In the genomic region with DNA sequence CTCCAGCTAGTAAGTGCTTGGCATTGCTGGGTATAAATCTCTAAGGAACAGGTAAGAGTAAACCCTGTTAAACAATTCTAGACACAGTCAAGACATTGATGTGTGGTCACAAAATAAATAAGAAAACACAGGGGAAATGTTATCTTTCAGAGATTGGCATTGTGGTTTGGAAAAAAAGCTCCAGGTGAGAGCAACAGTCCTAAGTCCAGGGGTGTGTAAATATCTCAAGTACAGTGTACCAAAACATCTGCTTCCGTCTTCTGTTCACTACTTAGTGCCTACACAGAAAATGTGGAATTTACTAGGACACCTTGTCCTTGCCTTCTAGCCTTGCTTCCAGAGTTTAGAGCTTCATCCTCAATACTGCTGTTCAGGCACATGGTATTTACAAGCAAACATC, we compare ENCODE assay signal across 47 mouse cellular contexts. TPM values are rescaled to one million over a fixed set of nuclear protein-coding genes. Genes with fewer than 3 reads are reported as not detected.
"Had no signal": no experiment of that assay in that cellular context is flagged by ENCODE, and none has a peak within 500 bp of the region (broad histone marks: within the 10 kb centered on the region; RNA-seq: fewer than 3 reads in every experiment).

No protein-coding gene starts in this region.

- H3K4me2 ChIP-seq: limb, embryonic 12.5 days; limb, embryonic 13.5 days; limb, embryonic 15.5 days; liver, embryonic 11.5 days; liver, embryonic 12.5 days; liver, embryonic 13.5 days; liver, embryonic 15.5 days; lung, embryonic 14.5 days; lung, embryonic 15.5 days; midbrain, embryonic 11.5 days; midbrain, embryonic 12.5 days; midbrain, embryonic 13.5 days; midbrain, embryonic 15.5 days had no signal

- H3K9me3 ChIP-seq: limb, embryonic 10.5 days; limb, embryonic 12.5 days; limb, embryonic 13.5 days; limb, embryonic 15.5 days; liver, embryonic 12.5 days; liver, embryonic 13.5 days; liver, embryonic 15.5 days; lung, embryonic 15.5 days; midbrain, embryonic 10.5 days; midbrain, embryonic 12.5 days; midbrain, embryonic 13.5 days; midbrain, embryonic 15.5 days had no signal

- H3K4me1 ChIP-seq: limb, embryonic 12.5 days; limb, embryonic 13.5 days; limb, embryonic 15.5 days; liver, embryonic 12.5 days; liver, embryonic 13.5 days; liver, embryonic 15.5 days; lung, embryonic 15.5 days; megakaryocyte, embryonic 14.5 days; midbrain, embryonic 12.5 days; midbrain, embryonic 13.5 days; midbrain, embryonic 15.5 days had no signal

- H3K27me3 ChIP-seq: limb, embryonic 12.5 days; limb, embryonic 13.5 days; limb, embryonic 15.5 days; liver, embryonic 12.5 days; liver, embryonic 13.5 days; liver, embryonic 15.5 days; lung, embryonic 15.5 days; megakaryocyte, embryonic 14.5 days; midbrain, embryonic 12.5 days; midbrain, embryonic 13.5 days; midbrain, embryonic 15.5 days had no signal

- H3K9ac ChIP-seq: limb, embryonic 12.5 days; limb, embryonic 13.5 days; limb, embryonic 15.5 days; liver, embryonic 12.5 days; liver, embryonic 13.5 days; liver, embryonic 14.5 days; liver, embryonic 15.5 days; liver, postnatal 0 days; lung, embryonic 14.5 days; lung, embryonic 15.5 days; midbrain, embryonic 12.5 days; midbrain, embryonic 13.5 days; midbrain, embryonic 15.5 days had no signal

- H3K27ac ChIP-seq: left cerebral cortex, adult 2 months; limb, embryonic 10.5 days; limb, embryonic 12.5 days; limb, embryonic 13.5 days; limb, embryonic 15.5 days; liver, embryonic 12.5 days; liver, embryonic 13.5 days; liver, embryonic 14.5 days; liver, embryonic 15.5 days; lung, embryonic 15.5 days; macrophage; midbrain, embryonic 10.5 days; midbrain, embryonic 12.5 days; midbrain, embryonic 13.5 days; midbrain, embryonic 15.5 days had no signal

- H3K36me3 ChIP-seq: limb, embryonic 10.5 days; limb, embryonic 12.5 days; limb, embryonic 13.5 days; limb, embryonic 15.5 days; liver, embryonic 12.5 days; liver, embryonic 13.5 days; liver, embryonic 15.5 days; lung, embryonic 15.5 days; midbrain, embryonic 10.5 days; midbrain, embryonic 12.5 days; midbrain, embryonic 13.5 days; midbrain, embryonic 15.5 days had no signal

- ATAC-seq: liver, embryonic 12.5 days; liver, postnatal 0 days; lung, postnatal 0 days; midbrain, embryonic 13.5 days; midbrain, embryonic 15.5 days; midbrain, embryonic 16.5 days had no signal

- H3K4me3 ChIP-seq: left cerebral cortex, adult 2 months; limb, embryonic 10.5 days; limb, embryonic 12.5 days; limb, embryonic 13.5 days; limb, embryonic 15.5 days; liver, embryonic 12.5 days; liver, embryonic 13.5 days; liver, embryonic 15.5 days; lung, embryonic 15.5 days; megakaryocyte, embryonic 14.5 days; midbrain, embryonic 10.5 days; midbrain, embryonic 12.5 days; midbrain, embryonic 13.5 days; midbrain, embryonic 15.5 days; myocyte had no signal

- DNase-seq: left cerebral cortex, postnatal 4 days; liver; liver, embryonic 13.5 days; liver, postnatal 0 days; lung, adult 18-20 months; lung, adult 2 months; lung, embryonic 14.5 days; lung, postnatal 10 days; lung, postnatal 14 days; lung, postnatal 36 days; lung, postnatal 4 days; midbrain, embryonic 14.5 days had no signal

RNA-seq across cellular contexts. Expression of a gene that starts 3.1 kb away (rescaled TPM):
- total RNA-seq: left cerebral cortex, adult 2 months; left cerebral cortex, adult 8-10 months; left cerebral cortex, postnatal 10 days; left cerebral cortex, postnatal 14 days; left cerebral cortex, postnatal 25 days; left cerebral cortex, postnatal 36 days; left cerebral cortex, postnatal 4 days; liver, adult 2 months; megakaryocyte progenitor cell, adult 5-6 weeks; megakaryocyte-erythroid progenitor cell, adult 5-6 weeks; midbrain, postnatal 0 days; monocyte, adult 5-6 weeks had no signal
- polyA plus RNA-seq: limb, embryonic 10.5 days; limb, embryonic 11.5 days; limb, embryonic 12.5 days; limb, embryonic 13.5 days; limb, embryonic 14.5 days; limb, embryonic 15.5 days; liver, adult 2 months; liver, embryonic 11.5 days; liver, embryonic 12.5 days; liver, embryonic 13.5 days; liver, embryonic 14.5 days; liver, embryonic 15.5 days; liver, embryonic 16.5 days; liver, postnatal 0 days; lung, adult 2 months; lung, embryonic 14.5 days; lung, embryonic 15.5 days; lung, embryonic 16.5 days; lung, postnatal 0 days; macrophage; midbrain, embryonic 10.5 days; midbrain, embryonic 12.5 days; midbrain, embryonic 15.5 days; midbrain, embryonic 16.5 days; midbrain, postnatal 0 days; myocyte had no signal

RNA-seq across cellular contexts. Expression of a gene that starts 7.4 kb away (rescaled TPM):
- total RNA-seq: left cerebral cortex, adult 2 months; left cerebral cortex, adult 8-10 months; left cerebral cortex, postnatal 10 days; left cerebral cortex, postnatal 14 days; left cerebral cortex, postnatal 25 days; left cerebral cortex, postnatal 36 days; left cerebral cortex, postnatal 4 days; liver, adult 2 months; megakaryocyte progenitor cell, adult 5-6 weeks; megakaryocyte, adult 5-6 weeks; megakaryocyte-erythroid progenitor cell, adult 5-6 weeks; midbrain, postnatal 0 days; monocyte, adult 5-6 weeks had no signal
- polyA plus RNA-seq: limb, embryonic 10.5 days; limb, embryonic 11.5 days; limb, embryonic 12.5 days; limb, embryonic 13.5 days; limb, embryonic 14.5 days; limb, embryonic 15.5 days; liver, adult 2 months; liver, embryonic 11.5 days; liver, embryonic 12.5 days; liver, embryonic 13.5 days; liver, embryonic 14.5 days; liver, embryonic 15.5 days; liver, embryonic 16.5 days; liver, postnatal 0 days; lung, adult 2 months; lung, embryonic 14.5 days; lung, embryonic 15.5 days; lung, embryonic 16.5 days; lung, postnatal 0 days; macrophage; midbrain, embryonic 10.5 days; midbrain, embryonic 11.5 days; midbrain, embryonic 12.5 days; midbrain, embryonic 13.5 days; midbrain, embryonic 14.5 days; midbrain, embryonic 15.5 days; midbrain, embryonic 16.5 days; midbrain, postnatal 0 days; myocyte had no signal

RNA-seq across cellular contexts. Expression of a gene that starts 36.9 kb away (rescaled TPM):
- total RNA-seq: left cerebral cortex, adult 2 months; left cerebral cortex, adult 8-10 months; left cerebral cortex, postnatal 10 days; left cerebral cortex, postnatal 14 days; left cerebral cortex, postnatal 25 days; left cerebral cortex, postnatal 36 days; left cerebral cortex, postnatal 4 days; liver, adult 2 months; megakaryocyte progenitor cell, adult 5-6 weeks; megakaryocyte-erythroid progenitor cell, adult 5-6 weeks; midbrain, postnatal 0 days; monocyte, adult 5-6 weeks had no signal
- polyA plus RNA-seq: limb, embryonic 10.5 days; limb, embryonic 11.5 days; limb, embryonic 12.5 days; limb, embryonic 13.5 days; limb, embryonic 14.5 days; limb, embryonic 15.5 days; liver, adult 2 months; liver, embryonic 11.5 days; liver, embryonic 12.5 days; liver, embryonic 13.5 days; liver, embryonic 14.5 days; liver, embryonic 15.5 days; liver, embryonic 16.5 days; liver, postnatal 0 days; lung, adult 2 months; lung, embryonic 14.5 days; lung, embryonic 15.5 days; lung, embryonic 16.5 days; lung, postnatal 0 days; macrophage; midbrain, embryonic 10.5 days; midbrain, embryonic 11.5 days; midbrain, embryonic 12.5 days; midbrain, embryonic 13.5 days; midbrain, embryonic 14.5 days; midbrain, embryonic 15.5 days; midbrain, embryonic 16.5 days; midbrain, postnatal 0 days; myocyte had no signal
